Mouse (Mus musculus): Measurements from ENCODE around the gene Uncx.
"Not testable (repeated sequence)": the region's sequence is repeated elsewhere in the genome, so short reads cannot be mapped to it uniquely, and the experiment has no call there.

The Uncx gene

GRCm38 (mm10) chr5:139565462-139565861 is 22.2 kb downstream of the Uncx start:
- no peak for DNase-seq

GRCm38 (mm10) chr5:139566640-139567399 is 23.5 kb downstream of the Uncx start:
- DNase-seq: no peak

- DNase-seq: no peak
Measured at GRCm38 (mm10) chr5:139568079-139568478, 24.8 kb downstream of the Uncx start.

- no peak for DNase-seq
Measured at GRCm38 (mm10) chr5:139572526-139572925, 29.2 kb downstream of the Uncx start.

- no peak for DNase-seq
Measured at GRCm38 (mm10) chr5:139573606-139574311, 30.5 kb downstream of the Uncx start.

- DNase-seq: no peak
Measured at GRCm38 (mm10) chr5:139575054-139575453, 31.8 kb downstream of the Uncx start.

GRCm38 (mm10) chr5:139580171-139580743 is 37.0 kb downstream of the Uncx start:
- DNase-seq: no peak

GRCm38 (mm10) chr5:139581308-139581868 is 38.1 kb downstream of the Uncx start:
- peak in 1 of 2 experiments; percentile 22 for DNase-seq

GRCm38 (mm10) chr5:139584971-139585747 is 41.9 kb downstream of the Uncx start:
- DNase-seq: no peak

- no peak for DNase-seq
Measured at GRCm38 (mm10) chr5:139585748-139586060, 42.4 kb downstream of the Uncx start.

- DNase-seq: not testable (repeated sequence)
Measured at GRCm38 (mm10) chr5:139587459-139587858, 44.2 kb downstream of the Uncx start.

GRCm38 (mm10) chr5:139590682-139591360 is 47.5 kb downstream of the Uncx start:
- DNase-seq: peak in 1 of 2 experiments; percentile 27

GRCm38 (mm10) chr5:139592011-139592410 is 48.7 kb downstream of the Uncx start:
- DNase-seq: peak; percentile 64 to 71

- no peak for DNase-seq
Measured at GRCm38 (mm10) chr5:139592850-139593249, 49.6 kb downstream of the Uncx start.

GRCm38 (mm10) chr5:139593746-139594145 is 50.5 kb downstream of the Uncx start:
- no peak for DNase-seq

GRCm38 (mm10) chr5:139595001-139595400 is 51.7 kb downstream of the Uncx start:
- peak in 1 of 2 experiments; percentile 12 for DNase-seq

All from kidney, postnatal 36 days (tissue).